Mouse (Mus musculus) neural tube, embryonic 12.5 days (tissue): ENCODE measurements at regions not wholly inside any gene's neighbourhood (a gene's known extent, or its start where the extent isn't known, plus 50 kb on each side); places are given as distances from the start of the nearest gene placed in this dataset.
"Not testable (repeated sequence)": the region's sequence is repeated elsewhere in the genome, so short reads cannot be mapped to it uniquely, and the experiment has no call there.

Source experiments
- ATAC-seq: fragments of 200-750 bp; cut with Nextera tagmentation; 2 replicates; pipeline ENCODE4 v1.8.0; 2017; ENCODE audit warnings: low read depth, mild to moderate bottlenecking, moderate TSS enrichment, moderate library complexity; ENCODE audit not compliant: low FRiP score
- H3K27ac ChIP-seq: fragments of 300-500 bp; sonication (generic); 2 replicates; pipeline ENCODE4 v1.5.1; 2016
- H3K27me3 ChIP-seq: fragments of 300-500 bp; sonication (generic); replicated peaks from 2 replicates; pipeline ENCODE4 v1.6.1; 2016; ENCODE audit warnings: mild to moderate bottlenecking
- H3K36me3 ChIP-seq: fragments of 300-500 bp; sonication (generic); 2 replicates; pipeline ENCODE4 v1.6.1; 2016; ENCODE audit warnings: mild to moderate bottlenecking
- H3K4me1 ChIP-seq: fragments of 300-500 bp; sonication (generic); 2 replicates; pipeline ENCODE4 v1.6.1; 2016
- H3K4me2 ChIP-seq: fragments of 300-500 bp; sonication (generic); replicated peaks from 2 replicates; pipeline ENCODE4 v1.6.1; 2016; ENCODE audit warnings: mild to moderate bottlenecking
- H3K4me3 ChIP-seq: fragments of 300-500 bp; sonication (generic); 2 replicates; pipeline ENCODE4 v1.5.1; 2016
- H3K9ac ChIP-seq: fragments of 300-500 bp; sonication (generic); 2 replicates; pipeline ENCODE4 v1.6.1; 2016; ENCODE audit warnings: mild to moderate bottlenecking
- H3K9me3 ChIP-seq: fragments of 300-500 bp; sonication (generic); 2 replicates; pipeline ENCODE4 v1.6.1; 2016; ENCODE audit warnings: mild to moderate bottlenecking
- WGBS: fragments of 180-500 bp; shearing (Covaris S2); methylation state at CpG from one replicate; pipeline ENCODE4 v1.1.7; 2016; 5-methylcytosine and 5-hydroxymethylcytosine counted together

GRCm38 (mm10) chr8:90036436-90036835, 311.7 kb downstream of the Tox3 start:
- H3K27ac ChIP-seq: no peak overlapping the region
- H3K9me3 ChIP-seq: no peaks in the 10 kb centered on the region
- no peaks in the 10 kb centered on the region for H3K4me1 ChIP-seq
- ATAC-seq: no peak
- no peak overlapping the region for H3K4me3 ChIP-seq
- H3K36me3 ChIP-seq: no peaks in the 10 kb centered on the region
- H3K9ac ChIP-seq: no peak overlapping the region
- 72% methylated on average over 3 of the region's 3 CpGs for WGBS
- no peak overlapping the region for H3K4me2 ChIP-seq
- no peaks in the 10 kb centered on the region for H3K27me3 ChIP-seq

GRCm38 (mm10) chr8:90032572-90032971, 315.6 kb downstream of the Tox3 start:
- Histone ChIP-seq H3K36me3 (no peaks in the 10 kb centered on the region), H3K27ac (no peak overlapping the region), H3K4me3 (no peak overlapping the region), H3K9me3 (no peaks in the 10 kb centered on the region), H3K4me2 (no peak overlapping the region), H3K9ac (no peak overlapping the region), H3K4me1 (no peaks in the 10 kb centered on the region), H3K27me3 (no peaks in the 10 kb centered on the region)
- ATAC-seq: no peak
- 79% methylated on average over 4 of the region's 4 CpGs for WGBS

- no peaks in the 10 kb centered on the region for H3K9me3 ChIP-seq
- no peaks in the 10 kb centered on the region for H3K4me1 ChIP-seq
- no peak for ATAC-seq
- H3K27ac ChIP-seq: no peak overlapping the region
- no peaks in the 10 kb centered on the region for H3K36me3 ChIP-seq
- 6% methylated on average over 1 of the region's 1 CpGs for WGBS
- no peaks in the 10 kb centered on the region for H3K27me3 ChIP-seq
- H3K4me2 ChIP-seq: no peak overlapping the region
- H3K9ac ChIP-seq: no peak overlapping the region
- no peak overlapping the region for H3K4me3 ChIP-seq
Observed at GRCm38 (mm10) chr8:90031220-90031619, 316.9 kb downstream of the Tox3 start.

DNA sequence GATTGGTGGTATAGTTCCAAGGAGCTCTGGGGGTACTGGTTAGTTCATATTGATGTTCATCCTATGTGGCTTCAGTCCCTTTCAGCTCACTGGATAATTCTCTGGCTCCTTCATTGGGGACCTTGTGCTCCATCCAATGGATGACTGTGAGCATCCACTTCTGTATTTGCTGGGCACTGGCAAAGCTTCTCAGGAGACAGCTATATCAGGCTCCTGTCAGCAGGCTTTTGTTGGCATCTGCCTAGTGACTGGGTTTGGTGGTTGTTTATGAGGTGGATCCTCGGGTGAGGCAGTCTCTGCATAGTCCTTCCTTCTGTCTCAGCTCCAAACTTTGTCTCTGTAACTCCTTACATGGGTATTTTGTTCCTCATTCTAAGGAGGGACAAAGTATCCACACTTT, 330.2 kb downstream of the Tox3 start:
- H3K27me3 ChIP-seq, H3K9ac ChIP-seq, H3K4me1 ChIP-seq, H3K9me3 ChIP-seq, H3K36me3 ChIP-seq, H3K4me2 ChIP-seq, H3K4me3 ChIP-seq, ATAC-seq, H3K27ac ChIP-seq: not testable (repeated sequence)
- 69% methylated on average over 1 of the region's 1 CpGs for WGBS

- H3K27ac ChIP-seq: no peak overlapping the region
- no peaks in the 10 kb centered on the region for H3K36me3 ChIP-seq
- H3K4me3 ChIP-seq: no peak overlapping the region
- no peak overlapping the region for H3K4me2 ChIP-seq
- H3K27me3 ChIP-seq: no peaks in the 10 kb centered on the region
- H3K9me3 ChIP-seq: no peaks in the 10 kb centered on the region
- 85% methylated on average over 2 of the region's 2 CpGs for WGBS
- no peaks in the 10 kb centered on the region for H3K4me1 ChIP-seq
- no peak for ATAC-seq
- no peak overlapping the region for H3K9ac ChIP-seq
Observed at GRCm38 (mm10) chr8:90013755-90014154, 334.4 kb downstream of the Tox3 start.

DNA sequence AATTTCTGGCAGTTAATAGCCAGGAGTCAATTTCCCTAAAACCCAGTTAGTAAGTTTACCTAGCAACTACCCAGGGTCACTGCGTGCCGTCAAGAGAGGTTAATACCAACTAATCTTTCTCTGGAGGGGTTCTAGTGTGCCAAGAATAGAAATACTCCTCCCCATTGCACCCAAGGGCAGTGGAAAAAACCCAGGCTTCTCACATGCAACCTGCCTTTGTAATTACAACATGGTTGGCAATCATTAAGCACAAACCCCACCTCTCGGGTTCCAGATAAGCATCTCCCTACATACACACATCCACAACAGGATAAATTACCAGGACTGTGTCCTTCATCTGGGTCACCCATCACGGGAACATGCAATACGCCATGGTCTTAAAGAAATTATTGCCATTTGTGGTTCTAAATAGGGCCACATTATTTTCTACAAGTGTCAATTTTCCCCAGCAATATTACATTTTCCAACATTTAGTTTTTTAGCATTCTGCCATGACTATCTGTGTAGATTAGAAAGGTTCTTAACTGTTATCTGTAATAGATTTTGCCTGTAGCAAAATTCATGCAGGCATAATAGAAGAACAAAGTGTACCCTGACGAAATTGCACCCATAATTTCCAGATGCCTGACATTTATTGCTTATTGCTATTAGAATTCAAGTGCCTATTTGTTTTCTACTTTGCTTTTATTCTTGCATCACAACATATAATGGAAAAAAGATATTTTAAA, 336.3 kb downstream of the Tox3 start:
- no peak overlapping the region for H3K4me3 ChIP-seq
- no peak overlapping the region for H3K27ac ChIP-seq
- ATAC-seq: no peak
- H3K36me3 ChIP-seq: no peaks in the 10 kb centered on the region
- H3K4me1 ChIP-seq: no peaks in the 10 kb centered on the region
- H3K27me3 ChIP-seq: no peaks in the 10 kb centered on the region
- H3K4me2 ChIP-seq: no peak overlapping the region
- H3K9ac ChIP-seq: no peak overlapping the region
- WGBS: 66% methylated on average over 6 of the region's 6 CpGs
- H3K9me3 ChIP-seq: no peaks in the 10 kb centered on the region

GRCm38 (mm10) chr8:90009431-90009830, 338.7 kb downstream of the Tox3 start:
- no peak for ATAC-seq
- no peaks in the 10 kb centered on the region for H3K36me3 ChIP-seq
- no peaks in the 10 kb centered on the region for H3K27me3 ChIP-seq
- WGBS: 75% methylated on average over 1 of the region's 1 CpGs
- no peaks in the 10 kb centered on the region for H3K4me1 ChIP-seq
- no peak overlapping the region for H3K4me3 ChIP-seq
- H3K27ac ChIP-seq: no peak overlapping the region
- no peak overlapping the region for H3K9ac ChIP-seq
- no peak overlapping the region for H3K4me2 ChIP-seq
- H3K9me3 ChIP-seq: no peaks in the 10 kb centered on the region

DNA sequence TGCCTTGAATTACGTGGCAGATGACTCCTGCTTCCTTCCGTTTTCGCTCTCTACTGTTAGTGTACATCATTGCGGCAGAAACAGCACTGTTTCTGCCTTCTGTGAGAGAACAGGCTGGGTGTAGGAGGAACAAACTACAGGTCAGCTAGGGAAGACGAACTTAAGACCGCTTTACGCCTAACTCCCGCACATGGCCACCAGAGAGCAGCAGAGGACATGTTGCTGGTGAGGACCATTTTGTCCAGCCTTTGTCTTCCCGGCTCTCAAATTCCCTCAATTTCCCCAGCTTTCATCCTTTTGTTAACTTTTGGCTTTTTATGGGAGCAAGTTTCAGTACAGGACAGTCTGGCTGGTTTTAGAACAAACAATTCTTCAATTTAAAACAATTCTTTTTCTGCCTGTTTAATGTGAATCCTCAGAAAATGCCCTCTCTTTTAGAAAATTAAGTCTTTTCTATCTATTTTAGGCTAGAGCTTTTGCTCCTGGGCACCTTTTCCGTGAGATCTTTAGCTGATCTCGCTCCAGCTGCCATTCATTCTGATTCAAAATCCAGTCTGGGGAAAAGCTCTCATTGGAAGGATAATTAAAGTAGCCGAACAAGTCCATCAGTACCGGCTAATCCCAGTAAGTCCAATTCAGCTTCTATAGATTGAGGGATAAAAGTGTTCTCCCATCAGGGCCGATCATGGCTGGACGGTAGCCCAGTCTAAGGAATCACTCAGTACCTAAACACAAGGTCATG, 347.1 kb downstream of the Tox3 start:
- Histone ChIP-seq H3K4me2 (no peak overlapping the region), H3K4me1 (no peaks in the 10 kb centered on the region), H3K36me3 (no peaks in the 10 kb centered on the region), H3K27ac (no peak overlapping the region), H3K9ac (no peak overlapping the region), H3K27me3 (no peaks in the 10 kb centered on the region), H3K9me3 (no peaks in the 10 kb centered on the region), H3K4me3 (no peak overlapping the region)
- ATAC-seq: no peak
- WGBS: 41% methylated on average over 15 of the region's 15 CpGs

DNA sequence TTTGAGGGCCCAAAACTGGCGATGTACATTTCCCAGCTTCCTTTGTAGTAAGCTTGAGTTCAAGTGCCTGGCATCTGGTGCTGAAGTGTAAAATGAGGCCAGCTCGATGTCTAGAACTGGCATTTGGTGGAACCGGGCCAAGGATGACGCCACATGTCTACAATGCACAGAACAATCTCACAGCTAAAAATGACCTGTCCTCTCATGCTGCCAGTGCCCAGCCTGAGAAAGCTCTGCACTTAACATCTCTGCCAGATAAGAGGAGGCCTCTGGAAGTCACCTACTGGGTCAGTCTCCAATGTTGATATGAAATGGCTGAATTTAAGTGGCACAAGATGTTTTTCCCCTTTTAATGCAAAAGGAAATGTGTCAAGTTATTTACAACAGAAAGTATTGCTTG, 354.4 kb downstream of the Tox3 start:
- no peaks in the 10 kb centered on the region for H3K4me1 ChIP-seq
- no peak for ATAC-seq
- H3K9ac ChIP-seq: no peak overlapping the region
- no peaks in the 10 kb centered on the region for H3K36me3 ChIP-seq
- no peak overlapping the region for H3K27ac ChIP-seq
- H3K4me2 ChIP-seq: no peak overlapping the region
- no peak overlapping the region for H3K4me3 ChIP-seq
- no peaks in the 10 kb centered on the region for H3K9me3 ChIP-seq
- H3K27me3 ChIP-seq: no peaks in the 10 kb centered on the region
- 93% methylated on average over 4 of the region's 4 CpGs for WGBS

DNA sequence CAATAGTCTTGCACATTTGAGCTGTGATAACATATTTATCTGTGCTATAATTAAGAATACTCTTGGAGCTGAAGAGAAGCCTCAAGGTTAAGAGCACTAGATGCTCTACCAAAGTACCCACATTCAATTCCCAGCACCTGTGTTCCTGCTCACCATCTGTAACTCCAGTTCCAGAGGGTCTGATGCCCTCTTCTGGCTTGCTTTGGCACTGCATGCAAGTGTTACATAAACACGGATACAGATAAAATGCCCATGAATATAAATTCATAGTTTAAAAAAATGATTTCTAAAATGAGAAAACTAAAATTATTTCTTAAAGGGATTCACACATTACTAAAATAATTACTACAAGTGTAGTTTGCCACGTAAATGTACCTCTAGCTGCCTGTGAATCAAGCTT, 364.3 kb downstream of the Tox3 start:
- WGBS: 85% methylated on average over 2 of the region's 2 CpGs
- H3K9ac ChIP-seq: no peak overlapping the region
- no peak overlapping the region for H3K4me2 ChIP-seq
- no peaks in the 10 kb centered on the region for H3K36me3 ChIP-seq
- H3K4me3 ChIP-seq: no peak overlapping the region
- no peaks in the 10 kb centered on the region for H3K9me3 ChIP-seq
- H3K27me3 ChIP-seq: no peaks in the 10 kb centered on the region
- H3K4me1 ChIP-seq: no peaks in the 10 kb centered on the region
- no peak for ATAC-seq
- H3K27ac ChIP-seq: no peak overlapping the region

- 75% methylated on average over 2 of the region's 2 CpGs for WGBS
- Histone ChIP-seq H3K4me1 (no peaks in the 10 kb centered on the region), H3K9me3 (no peaks in the 10 kb centered on the region), H3K4me2 (no peak overlapping the region), H3K27ac (no peak overlapping the region), H3K27me3 (no peaks in the 10 kb centered on the region), H3K4me3 (no peak overlapping the region), H3K9ac (no peak overlapping the region), H3K36me3 (no peaks in the 10 kb centered on the region)
- ATAC-seq: no peak
Observed at GRCm38 (mm10) chr8:89982551-89982950, 365.6 kb downstream of the Tox3 start.

DNA sequence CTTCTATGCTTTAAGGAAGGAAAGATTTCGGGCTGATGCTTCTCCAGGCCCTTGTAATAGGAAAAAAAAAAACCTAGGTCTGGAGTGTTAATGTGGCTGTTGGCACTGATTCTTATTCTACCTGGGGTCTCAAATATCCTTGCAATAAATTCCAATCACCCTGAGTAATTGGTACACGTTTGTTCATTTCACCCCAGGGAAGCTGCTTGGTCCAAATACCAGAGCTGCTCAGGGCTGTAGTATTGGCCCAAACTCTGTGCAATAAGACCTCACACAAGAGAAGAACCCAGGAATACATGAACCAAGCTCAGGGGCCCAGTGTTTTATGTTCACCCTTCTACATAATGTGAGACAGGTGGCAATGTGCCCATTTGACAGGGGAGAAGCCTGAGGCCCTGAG, 366.8 kb downstream of the Tox3 start:
- 78% methylated on average over 2 of the region's 2 CpGs for WGBS
- no peaks in the 10 kb centered on the region for H3K4me1 ChIP-seq
- no peak overlapping the region for H3K4me3 ChIP-seq
- H3K27ac ChIP-seq: no peak overlapping the region
- H3K36me3 ChIP-seq: no peaks in the 10 kb centered on the region
- H3K9ac ChIP-seq: no peak overlapping the region
- H3K4me2 ChIP-seq: no peak overlapping the region
- no peak for ATAC-seq
- H3K27me3 ChIP-seq: no peaks in the 10 kb centered on the region
- no peaks in the 10 kb centered on the region for H3K9me3 ChIP-seq

DNA sequence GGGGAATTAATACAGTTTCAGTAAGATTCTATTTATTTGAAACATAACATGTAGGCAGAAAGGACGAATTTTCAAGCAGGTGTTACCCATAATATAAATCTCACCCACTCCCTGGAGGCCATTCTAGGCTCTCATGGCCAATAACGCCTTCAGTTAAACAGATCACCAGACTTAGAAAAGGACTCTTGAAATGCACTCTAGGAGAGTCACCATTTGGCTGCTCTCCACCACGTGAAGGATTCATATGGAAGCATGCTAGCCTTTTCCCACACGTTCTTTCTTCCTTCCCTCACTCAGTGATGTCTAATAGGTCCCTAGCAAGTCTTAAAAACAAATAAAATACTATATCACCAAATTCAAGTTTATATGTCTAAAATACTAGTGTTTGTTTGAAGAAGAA, 367.7 kb downstream of the Tox3 start:
- ATAC-seq: no peak
- Histone ChIP-seq H3K9ac (no peak overlapping the region), H3K4me1 (no peaks in the 10 kb centered on the region), H3K27me3 (no peaks in the 10 kb centered on the region), H3K27ac (no peak overlapping the region), H3K4me2 (no peak overlapping the region), H3K36me3 (no peaks in the 10 kb centered on the region), H3K4me3 (no peak overlapping the region), H3K9me3 (no peaks in the 10 kb centered on the region)
- WGBS: 80% methylated on average over 4 of the region's 4 CpGs
